Mouse (Mus musculus) adrenal gland, postnatal 10 days (tissue): ENCODE results near the gene B3gat3. TPM values are rescaled to one million over a fixed set of nuclear protein-coding genes. Genes with fewer than 3 reads are reported as not detected.
"Not testable (repeated sequence)": the region's sequence is repeated elsewhere in the genome, so short reads cannot be mapped to it uniquely, and the experiment has no call there.

ENCODE experiments used
- DNase-seq: peaks from one replicate; pipeline ENCODE4 v3.0.0; 2021; ENCODE audit warnings: mixed read lengths
- long read RNA-seq, 2 experiments: library from polyadenylated mRNA; stranded (forward); transcript quantifications; one replicate each; pipeline ENCODE4 v2.0.0; 2021
- total RNA-seq, 2 experiments: library from RNA; stranded (reverse); gene quantifications; 2 replicates each; pipeline ENCODE4 v1.2.3; 2021

The B3gat3 gene
- total RNA-seq = 10 to 100 TPM; 55.1 to 59.3 TPM
- long read RNA-seq, experiment 1, transcript B3gat3-201 (5 exons, 1,603 nt) = major isoform, 53 of 76 reads
- long read RNA-seq, experiment 1, partial matches to known transcripts = 8 of 76 reads
- long read RNA-seq, experiment 1, other reads (novel, unspliced or antisense) = 12 of 76 reads
- long read RNA-seq, experiment 2, transcript B3gat3-201 (5 exons, 1,603 nt) = major isoform, 35 of 46 reads
- long read RNA-seq, experiment 2, partial matches to known transcripts = 2 of 46 reads
- long read RNA-seq, experiment 2, other reads (novel, unspliced or antisense) = 8 of 46 reads

DNA sequence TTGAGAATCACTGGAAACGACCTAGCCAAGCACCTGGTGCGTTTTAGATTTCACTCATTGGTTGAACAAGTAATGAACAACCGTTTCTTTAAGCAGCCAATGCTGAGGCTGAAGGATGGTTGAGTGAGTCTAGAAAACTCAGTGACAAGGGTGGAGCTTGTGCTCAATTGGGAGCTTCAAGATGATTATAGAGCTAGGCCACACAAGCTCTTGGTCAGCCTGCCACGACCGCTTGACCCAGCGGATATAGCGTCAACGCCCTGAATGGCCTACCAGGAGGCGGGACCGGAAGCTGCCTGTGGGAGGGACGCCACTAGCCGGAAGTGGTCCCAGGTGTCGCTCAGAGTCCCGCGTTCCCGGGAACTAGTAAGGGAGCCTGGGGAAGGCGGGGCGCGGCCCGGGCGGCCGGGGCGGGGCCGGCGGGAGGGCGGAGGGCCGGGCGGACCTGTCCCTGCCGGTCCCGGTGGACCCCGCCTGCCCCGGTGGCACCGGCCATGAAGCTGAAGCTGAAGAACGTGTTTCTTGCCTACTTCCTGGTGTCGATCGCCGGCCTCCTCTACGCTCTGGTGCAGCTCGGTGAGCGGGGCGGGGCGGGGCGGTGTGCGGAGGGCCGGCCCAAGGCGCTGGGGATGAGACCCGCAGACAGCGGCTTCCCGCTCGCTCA is at the start of gene B3gat3:
Gene B3gat3 (plus strand): TSS at position 302 of the 664 bp plus-strand sequence.
- DNase-seq = peak; percentile 97

DNA sequence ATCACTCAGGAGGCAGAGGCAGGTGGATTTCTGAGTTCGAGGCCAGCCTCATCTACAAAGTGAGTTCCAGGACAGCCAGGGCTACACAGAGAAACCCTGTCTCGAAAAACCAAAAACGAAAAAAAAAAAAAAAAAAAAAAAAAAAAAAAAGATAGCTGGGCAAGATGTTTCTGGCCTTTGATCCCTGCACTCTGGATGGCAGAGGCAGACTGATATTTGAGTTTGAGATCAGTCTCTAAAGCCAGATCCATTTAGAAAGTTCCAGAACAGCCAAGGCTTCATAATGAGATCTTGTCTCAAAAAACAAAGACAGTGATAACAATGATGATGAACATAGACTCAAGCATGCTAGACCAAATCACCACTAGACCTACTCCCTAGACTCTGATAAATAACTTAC is 49.8 kb upstream of the B3gat3 start:
- DNase-seq = not testable (repeated sequence)

DNA sequence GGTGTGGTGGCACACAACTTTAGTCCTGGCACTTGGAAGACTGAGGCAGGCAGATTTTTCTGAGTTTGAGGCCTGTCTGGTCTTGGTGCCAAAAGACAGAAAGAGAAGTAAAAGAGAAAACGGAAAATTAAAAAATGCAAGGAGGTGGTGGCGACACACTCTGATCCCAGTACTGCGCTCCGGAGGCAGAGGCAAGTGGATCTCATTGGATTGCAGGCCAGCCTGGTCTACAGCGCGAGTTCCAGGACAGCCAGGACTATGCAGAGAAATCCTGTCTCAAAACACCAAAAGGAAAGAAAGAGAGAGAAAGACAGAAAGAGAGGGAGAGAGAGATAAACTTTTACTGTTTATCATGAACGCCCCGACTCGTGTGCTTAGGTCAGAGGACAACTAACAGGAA is 49.3 kb upstream of the B3gat3 start:
- DNase-seq = no peak

GRCm38 (mm10) chr19:8871267-8872186 is 48.6 kb upstream of the B3gat3 start, which contains the start of gene Ubxn1:
TSS of gene Ubxn1 (plus strand) at chr19:8871496.
- peak; percentile 97 for DNase-seq

DNA sequence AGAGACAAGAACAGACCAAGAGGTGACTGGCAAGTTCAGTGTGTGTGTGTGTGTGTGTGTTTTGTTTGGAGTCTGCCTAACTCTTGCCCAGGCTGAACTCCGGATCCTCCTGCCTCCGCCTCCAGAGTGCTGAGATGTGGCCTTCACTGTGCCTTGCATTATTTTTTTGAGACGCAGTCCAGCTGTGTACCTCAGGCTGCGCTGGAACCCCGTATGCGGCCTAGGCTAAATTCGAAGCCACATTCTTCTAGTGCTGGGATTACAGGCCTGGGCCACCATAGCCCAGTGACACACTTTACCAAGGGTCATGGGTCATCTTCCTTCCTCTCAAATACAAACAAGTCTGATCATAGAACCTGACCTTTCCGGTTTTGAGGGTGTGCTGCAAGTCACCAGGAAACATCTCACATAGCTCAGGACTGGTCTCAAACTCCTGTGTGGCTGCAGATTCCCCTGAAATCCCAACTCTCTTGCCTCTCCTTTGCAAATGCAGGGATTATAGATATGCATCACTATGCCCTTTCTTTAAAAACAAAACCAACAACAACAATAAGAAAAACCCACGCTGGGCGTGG is 47.8 kb upstream of the B3gat3 start:
- peak; percentile 27 for DNase-seq

DNA sequence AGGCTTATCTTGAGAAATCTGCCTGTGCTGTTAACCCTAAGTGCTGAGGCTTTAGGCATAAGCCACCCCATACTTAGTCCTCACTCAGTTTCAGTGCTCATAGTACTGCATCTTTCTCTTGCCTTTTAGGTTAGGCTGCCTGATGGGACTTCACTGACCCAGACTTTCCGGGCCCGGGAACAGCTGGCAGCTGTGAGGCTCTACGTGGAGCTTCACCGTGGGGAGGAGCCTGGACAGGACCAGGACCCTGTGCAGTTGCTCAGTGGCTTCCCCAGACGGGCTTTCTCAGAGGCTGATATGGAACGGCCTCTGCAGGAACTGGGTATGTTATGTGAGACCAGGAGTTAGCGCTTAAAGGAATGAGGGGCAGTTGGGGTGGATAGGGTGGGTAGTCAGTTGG is 45.1 kb upstream of the B3gat3 start:
- no peak for DNase-seq

DNA sequence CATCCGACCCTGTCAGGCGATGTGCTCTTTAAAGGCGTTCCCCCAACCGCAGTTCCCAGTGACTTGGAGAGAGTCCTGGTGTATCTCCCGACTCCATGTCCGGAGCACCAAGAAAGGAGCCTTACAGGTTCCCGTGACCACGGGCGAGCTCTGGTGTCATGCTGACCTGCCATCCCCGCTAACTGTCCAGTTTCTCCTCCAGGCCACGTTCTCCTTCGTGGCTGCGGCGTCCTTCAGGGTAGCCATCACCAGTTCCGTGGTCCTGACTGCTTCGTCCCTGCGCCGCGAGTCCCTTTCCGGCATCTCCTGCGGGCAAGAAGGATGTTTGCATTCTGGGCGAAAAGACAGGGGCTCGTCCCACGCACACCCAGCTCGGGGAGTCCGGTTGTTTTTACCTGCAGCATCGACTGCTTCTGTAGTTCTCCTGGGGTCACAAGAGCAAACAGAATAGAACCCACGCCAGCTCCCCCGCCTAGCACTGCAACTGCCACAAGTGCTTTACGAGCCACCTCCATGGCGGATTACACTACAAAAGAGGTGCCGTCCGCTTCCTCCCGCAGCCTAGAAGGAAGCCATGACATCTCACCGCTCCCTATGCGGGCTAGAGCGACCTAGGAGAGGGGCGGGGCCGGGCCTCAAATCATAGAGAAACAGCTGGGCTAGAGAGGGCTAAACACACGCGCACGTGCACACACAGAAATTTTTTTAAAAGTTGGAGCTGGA is 39.7 kb upstream of the B3gat3 start, which contains the start of gene Uqcc3:
Gene Uqcc3 (minus strand): TSS at position 613 of the 723 bp plus-strand sequence.
- DNase-seq = peak; percentile 93

DNA sequence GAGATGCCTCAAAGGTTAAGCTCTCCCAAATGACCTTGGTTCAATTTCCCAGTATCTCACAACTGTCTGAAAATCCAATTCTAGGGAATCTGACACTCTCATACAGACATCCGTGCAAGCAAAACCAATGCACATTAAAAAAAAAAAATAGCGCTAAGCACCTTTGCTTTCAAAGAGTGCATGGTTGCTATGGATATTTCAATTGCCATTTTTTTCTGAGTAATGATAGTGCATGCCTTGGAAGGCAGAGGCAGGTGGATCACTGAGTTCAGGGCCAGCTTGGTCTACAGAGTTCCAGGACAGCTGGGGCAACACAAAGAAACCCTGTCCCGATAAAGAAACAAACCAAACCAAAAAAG is 39.2 kb upstream of the B3gat3 start:
- DNase-seq = no peak

DNA sequence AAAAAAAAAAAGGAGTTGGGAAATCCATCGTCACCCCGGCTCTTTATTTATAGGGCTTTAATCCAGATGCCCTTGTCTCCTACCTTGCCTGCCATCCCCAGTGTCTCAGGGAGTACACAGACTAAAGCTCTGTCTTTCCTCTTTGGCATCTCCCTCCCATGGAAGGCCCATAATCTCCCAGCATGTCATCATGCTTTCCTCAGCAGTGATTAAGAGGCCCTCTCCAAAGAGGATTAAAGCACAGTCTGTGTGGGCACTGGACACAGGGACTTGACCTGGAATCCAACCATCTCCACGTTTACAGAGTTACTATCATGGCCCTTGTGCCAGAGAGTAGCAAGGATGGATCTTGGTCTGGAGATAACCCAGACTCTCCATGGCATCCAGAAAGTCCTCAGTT is 36.6 kb upstream of the B3gat3 start, which contains the start of the genes Lbhd1 and Gm49403:
Gene Lbhd1 (plus strand): TSS at position 117 of the 400 bp plus-strand sequence.
Gene Gm49403 (plus strand): TSS at position 315 of the 400 bp plus-strand sequence.
- no peak for DNase-seq

- no peak for DNase-seq
Measured at GRCm38 (mm10) chr19:8886916-8887584, 33.1 kb upstream of the B3gat3 start.

GRCm38 (mm10) chr19:8887585-8888463 is 32.4 kb upstream of the B3gat3 start:
- DNase-seq = no peak

DNA sequence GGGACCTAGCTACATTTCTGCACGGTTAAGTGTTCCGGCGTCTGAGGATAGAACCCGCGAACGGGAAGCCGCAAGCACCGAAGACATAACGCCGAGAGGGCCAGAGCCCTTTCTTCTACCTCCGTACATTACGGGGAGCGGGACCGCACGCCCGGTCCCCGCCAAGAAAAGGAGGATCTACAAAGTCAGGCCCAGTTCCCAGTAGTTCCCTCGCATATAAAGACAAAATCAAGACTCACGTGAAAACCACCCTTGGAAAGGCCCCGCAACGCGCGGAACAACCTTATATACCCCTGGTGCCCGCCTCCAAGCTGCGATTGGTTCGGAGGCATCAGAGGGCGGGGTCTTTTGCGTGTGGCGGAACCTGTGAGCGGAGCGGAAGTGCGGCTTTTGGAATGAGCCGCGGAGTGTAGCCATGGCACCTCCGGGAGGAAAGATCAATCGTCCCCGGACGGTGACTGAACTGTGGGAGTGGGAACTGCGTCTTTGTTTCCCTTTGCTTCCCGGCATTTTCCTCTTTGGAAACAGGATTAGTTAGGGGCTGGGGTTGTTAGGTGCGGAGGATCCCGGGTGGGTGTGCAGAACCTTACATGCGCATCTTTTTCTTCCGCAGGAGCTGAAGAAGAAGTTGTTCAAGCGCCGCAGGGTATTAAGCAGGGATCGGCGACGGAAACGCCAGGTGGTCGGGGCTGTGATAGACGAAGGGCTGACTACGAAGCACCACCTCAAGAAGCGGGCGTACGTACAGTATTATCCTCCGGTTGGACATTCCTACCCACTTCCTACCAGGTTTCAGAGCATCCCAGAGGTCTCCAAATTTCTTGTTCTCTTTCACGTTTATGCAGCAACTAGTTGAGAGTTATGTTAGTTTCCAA is 31.4 kb upstream of the B3gat3 start, which contains the start of the genes 1810009A15Rik and Gm49416:
Gene 1810009A15Rik (plus strand): TSS at position 343 of the 875 bp plus-strand sequence.
Gene Gm49416 (plus strand): TSS at position 416 of the 875 bp plus-strand sequence.
- DNase-seq = peak; percentile 96

DNA sequence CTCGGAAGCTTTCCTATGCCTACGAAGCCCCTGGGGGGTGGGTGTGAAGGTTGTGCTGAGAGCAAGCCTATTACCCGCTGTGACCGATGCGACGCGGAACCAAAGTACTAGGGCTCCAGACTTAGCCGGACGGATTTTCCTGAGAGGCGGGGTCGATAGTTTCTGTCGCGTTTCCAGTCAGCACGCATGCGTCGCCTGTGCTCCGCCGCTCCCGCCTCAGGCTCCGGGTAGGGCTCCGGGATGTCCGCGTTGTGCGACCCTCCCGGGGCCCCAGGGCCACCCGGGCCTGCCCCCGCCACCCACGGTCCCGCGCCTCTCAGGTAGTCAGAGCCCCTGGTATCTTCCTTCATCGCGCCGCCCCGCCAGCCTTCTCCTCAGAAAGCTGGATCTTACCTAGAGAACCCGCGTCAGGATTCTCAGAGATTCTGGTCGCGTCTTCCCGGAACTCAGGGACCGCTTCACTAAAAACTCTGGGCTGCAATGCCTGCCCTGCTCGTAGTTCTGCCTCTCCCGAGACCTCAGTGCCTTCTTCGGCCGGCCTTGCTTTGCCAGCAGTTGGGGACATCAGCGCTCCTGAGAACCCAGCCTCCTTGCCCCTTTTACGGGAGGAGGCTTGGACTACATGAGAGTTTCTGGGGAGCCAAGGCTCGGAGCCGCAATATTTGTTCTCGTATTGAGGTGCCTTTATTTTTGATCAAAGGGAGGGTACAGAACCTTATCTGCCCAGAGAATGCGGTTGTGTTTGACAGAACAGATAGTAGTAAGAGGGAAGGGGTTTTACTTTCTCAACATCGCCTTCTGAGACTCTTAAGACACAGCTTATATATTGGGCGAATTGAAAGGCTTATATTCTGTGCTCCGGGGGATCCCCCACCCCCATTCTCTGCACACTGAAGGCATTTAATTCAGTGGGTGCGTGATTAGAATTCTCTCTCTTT is 27.1 kb upstream of the B3gat3 start, which contains the start of gene Ints5:
Gene Ints5 (plus strand): TSS at position 177 of the 938 bp plus-strand sequence.
- peak; percentile 91 for DNase-seq

DNA sequence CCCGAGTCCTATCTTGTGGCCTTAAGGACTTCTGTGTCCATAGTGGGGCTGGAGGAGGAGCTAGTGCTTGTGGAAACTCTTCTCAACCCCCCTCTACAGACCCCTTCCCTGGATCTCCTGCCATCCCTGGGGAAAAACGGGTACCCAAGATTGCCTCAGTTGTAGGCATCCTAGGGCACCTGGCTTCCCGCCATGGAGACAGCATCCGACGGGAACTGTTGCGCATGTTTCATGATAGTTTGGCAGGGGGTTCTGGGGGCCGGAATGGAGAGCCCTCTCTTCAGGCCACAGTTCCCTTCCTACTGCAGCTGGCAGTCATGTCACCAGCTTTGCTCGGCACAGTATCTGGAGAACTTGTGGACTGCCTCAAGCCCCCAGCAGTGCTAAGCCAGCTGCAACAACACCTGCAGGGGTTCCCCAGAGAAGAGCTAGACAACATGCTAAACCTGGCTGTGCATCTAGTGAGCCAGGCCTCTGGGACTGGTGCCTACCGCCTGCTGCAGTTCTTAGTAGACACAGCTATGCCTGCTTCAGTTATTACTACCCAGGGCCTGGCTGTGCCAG is 24.7 kb upstream of the B3gat3 start:
- DNase-seq = no peak

DNA sequence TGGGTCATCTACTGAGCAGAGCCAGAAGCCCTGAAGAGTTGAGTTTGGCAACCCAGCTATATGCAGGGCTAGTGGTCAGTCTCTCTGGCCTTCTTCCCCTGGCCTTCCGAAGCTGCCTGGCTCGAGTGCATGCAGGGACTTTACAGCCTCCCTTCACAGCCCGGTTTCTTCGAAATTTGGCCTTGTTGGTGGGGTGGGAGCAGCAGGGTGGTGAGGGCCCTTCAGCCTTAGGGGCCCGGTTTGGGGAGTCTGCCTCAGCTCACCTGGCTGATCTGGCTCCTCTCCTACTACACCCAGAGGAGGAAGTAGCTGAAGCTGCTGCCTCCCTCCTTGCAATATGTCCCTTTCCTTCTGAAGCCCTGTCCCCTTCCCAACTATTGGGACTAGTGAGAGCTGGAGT is 23.9 kb upstream of the B3gat3 start:
- not testable (repeated sequence) for DNase-seq

GRCm38 (mm10) chr19:8897211-8897864 is 22.8 kb upstream of the B3gat3 start:
- peak; percentile 72 for DNase-seq
